Comparison of ENCODE assay signal across 29 mouse cellular contexts in the genomic region with DNA sequence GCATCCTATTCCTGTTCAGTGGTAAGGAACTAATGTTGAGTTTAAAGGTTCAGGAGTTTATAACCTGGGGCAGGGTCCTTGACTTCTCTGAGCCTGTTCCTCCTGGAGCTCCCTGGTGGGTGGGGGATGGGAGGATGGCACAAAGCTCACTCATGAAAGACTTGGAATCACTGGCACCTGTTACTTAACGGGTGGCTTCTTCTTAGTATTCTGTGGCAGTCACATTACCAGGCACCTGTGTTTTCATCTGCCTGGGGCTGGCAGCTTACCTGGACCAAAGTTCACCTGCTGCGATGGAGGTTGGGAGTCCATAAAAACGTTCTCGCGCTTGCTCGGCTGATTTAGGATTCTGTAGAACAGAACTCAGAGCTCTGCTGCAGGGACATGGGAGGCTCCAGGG. TPM values are rescaled to one million over a fixed set of nuclear protein-coding genes. Genes with fewer than 3 reads are reported as not detected.
DNase-seq lines count a peak whose midpoint lies in the region; ATAC-seq and TF ChIP-seq lines count a peak whose summit lies in the region.
"Had no signal": no experiment of that assay in that cellular context is flagged by ENCODE, and none has a peak within 500 bp of the region (broad histone marks: within the 10 kb centered on the region; RNA-seq: fewer than 3 reads in every experiment).

No protein-coding gene starts in this region.

- H3K4me1 ChIP-seq in kidney, embryonic 14.5 days (ENCODE audit: control insufficient read depth, insufficient read depth, low read length) = no peaks in the 10 kb centered on the region
- no peaks in the 10 kb centered on the region for H3K4me1 ChIP-seq in liver, adult 2 months (ENCODE audit: control insufficient read depth, insufficient read depth, low read length)
- H3K4me1 ChIP-seq in liver, embryonic 12.5 days = no peaks in the 10 kb centered on the region
- H3K4me1 ChIP-seq: forebrain, embryonic 12.5 days; forebrain, embryonic 15.5 days; heart, embryonic 12.5 days; heart, embryonic 15.5 days; hindbrain, embryonic 13.5 days had no signal

- no peak overlapping the region for H3K4me2 ChIP-seq in kidney, embryonic 14.5 days (replicated peaks; ENCODE audit: low read depth, low read length)
- no peak overlapping the region for H3K4me2 ChIP-seq in liver, embryonic 12.5 days
- H3K4me2 ChIP-seq: embryonic facial prominence, embryonic 13.5 days; forebrain, embryonic 12.5 days; forebrain, embryonic 15.5 days; heart, embryonic 12.5 days; heart, embryonic 15.5 days; hindbrain, embryonic 13.5 days had no signal

- H3K27ac ChIP-seq in kidney, embryonic 14.5 days (ENCODE audit: low read depth, low read length) = no peak overlapping the region
- no peak overlapping the region for H3K27ac ChIP-seq in liver, adult 2 months (replicated peaks; ENCODE audit: insufficient read depth, low read depth, low read length)
- no peak overlapping the region for H3K27ac ChIP-seq in liver, embryonic 12.5 days
- H3K27ac ChIP-seq: embryonic facial prominence, embryonic 10.5 days; embryonic facial prominence, embryonic 13.5 days; forebrain, embryonic 12.5 days; forebrain, embryonic 15.5 days; heart, embryonic 15.5 days; hindbrain, embryonic 10.5 days; hindbrain, embryonic 13.5 days had no signal

- no peak for TF ChIP-seq CTCF in liver, adult 2 months (IDR thresholded peaks at IDR 0.05; ENCODE audit: low read depth, low read length)

- H3K36me3 ChIP-seq in kidney, embryonic 14.5 days (ENCODE audit: control insufficient read depth, insufficient read depth, low read length) = no peaks in the 10 kb centered on the region
- H3K36me3 ChIP-seq in liver, adult 2 months (ENCODE audit: control insufficient read depth, insufficient read depth, low read length) = no peaks in the 10 kb centered on the region
- H3K36me3 ChIP-seq in liver, embryonic 12.5 days = no peaks in the 10 kb centered on the region
- H3K36me3 ChIP-seq: embryonic facial prominence, embryonic 10.5 days; embryonic facial prominence, embryonic 13.5 days; forebrain, embryonic 12.5 days; forebrain, embryonic 15.5 days; heart, embryonic 12.5 days; heart, embryonic 15.5 days; hindbrain, embryonic 10.5 days; hindbrain, embryonic 13.5 days had no signal

- ATAC-seq in kidney, embryonic 14.5 days (ENCODE audit: low FRiP score, low TSS enrichment) = no peak
- no peak for ATAC-seq in liver, embryonic 12.5 days
- ATAC-seq: CD4-positive, CD25-positive, alpha-beta regulatory T cell, adult 4 months; forebrain, embryonic 15.5 days had no signal

- H3K79me2 ChIP-seq in liver, adult 2 months (ENCODE audit: control insufficient read depth, insufficient read depth, low read length) = no peaks in the 10 kb centered on the region

- H3K9me3 ChIP-seq in kidney, embryonic 14.5 days (ENCODE audit: control insufficient read depth, low read length) = no peaks in the 10 kb centered on the region
- H3K9me3 ChIP-seq in liver, embryonic 12.5 days (replicated peaks) = no peaks in the 10 kb centered on the region
- H3K9me3 ChIP-seq: embryonic facial prominence, embryonic 10.5 days; embryonic facial prominence, embryonic 13.5 days; forebrain, embryonic 12.5 days; forebrain, embryonic 15.5 days; heart, embryonic 12.5 days; heart, embryonic 15.5 days; hindbrain, embryonic 10.5 days; hindbrain, embryonic 13.5 days had no signal

- 77% methylated on average over 6 of the region's 6 CpGs for WGBS in kidney, embryonic 14.5 days
- 34% methylated on average over 6 of the region's 6 CpGs for WGBS in liver, adult 2 months
- 75% methylated on average over 6 of the region's 6 CpGs for WGBS in liver, embryonic 12.5 days (ENCODE audit: insufficient replicate concordance)

- no peaks in the 10 kb centered on the region for H3K27me3 ChIP-seq in kidney, embryonic 14.5 days (ENCODE audit: control insufficient read depth, insufficient read depth, low read length)
- no peaks in the 10 kb centered on the region for H3K27me3 ChIP-seq in liver, adult 2 months (ENCODE audit: control insufficient read depth, insufficient read depth, low read length)
- no peaks in the 10 kb centered on the region for H3K27me3 ChIP-seq in liver, embryonic 12.5 days (replicated peaks)
- H3K27me3 ChIP-seq: embryonic facial prominence, embryonic 13.5 days; forebrain, embryonic 15.5 days; heart, embryonic 12.5 days; heart, embryonic 15.5 days; hindbrain, embryonic 13.5 days had no signal

- DNase-seq in kidney, adult 18-20 months = peak; percentile 34
- DNase-seq in liver, adult 2 months (ENCODE audit: extremely low read depth, low read depth, low spot score) = peak; percentile 4
- peak; percentile 16 for DNase-seq in kidney, postnatal 14 days
- DNase-seq in kidney, postnatal 4 days = peak; percentile 27 to 43
- no peak for DNase-seq in gastrocnemius, postnatal 25 days
- no peak for DNase-seq in frontal cortex, postnatal 14 days (ENCODE audit: low spot score in 2 of 2)
- DNase-seq: adrenal gland, adult 2 months; adrenal gland, postnatal 14 days; cerebellum, adult 11-12 months; cerebellum, adult 8-10 months; cerebellum, postnatal 10 days; cerebellum, postnatal 36 days; embryo, embryonic 11 days; gastrocnemius, postnatal 10 days; heart, adult 11 months; heart, postnatal 10 days; heart, postnatal 36 days had no signal

- no peak overlapping the region for H3K4me3 ChIP-seq in kidney, embryonic 14.5 days (ENCODE audit: low read length)
- H3K4me3 ChIP-seq in liver, adult 2 months (ENCODE audit: insufficient read depth, low read depth, low read length) = no peak overlapping the region
- no peak overlapping the region for H3K4me3 ChIP-seq in liver, embryonic 12.5 days
- H3K4me3 ChIP-seq: embryonic facial prominence, embryonic 10.5 days; embryonic facial prominence, embryonic 13.5 days; erythroblast, embryonic 14.5 days; forebrain, embryonic 12.5 days; forebrain, embryonic 15.5 days; heart, embryonic 12.5 days; heart, embryonic 15.5 days; hindbrain, embryonic 10.5 days; hindbrain, embryonic 13.5 days had no signal

- H3K9ac ChIP-seq in kidney, embryonic 14.5 days (ENCODE audit: low read depth, low read length) = no peak overlapping the region
- H3K9ac ChIP-seq in liver, adult 2 months (ENCODE audit: low read depth, low read length) = no peak overlapping the region
- H3K9ac ChIP-seq in liver, embryonic 12.5 days = no peak overlapping the region
- H3K9ac ChIP-seq: embryonic facial prominence, embryonic 13.5 days; forebrain, embryonic 12.5 days; forebrain, embryonic 15.5 days; heart, embryonic 12.5 days; heart, embryonic 15.5 days; hindbrain, embryonic 13.5 days had no signal

- no peak for TF ChIP-seq POLR2A in liver, adult 2 months (IDR thresholded peaks at IDR 0.05; ENCODE audit: extremely low read depth, insufficient read depth, low read length)

RNA-seq across cellular contexts. Expression of a gene that starts 39.5 kb away (rescaled TPM):
- polyA plus RNA-seq in kidney, embryonic 14.5 days (2014; fragmentation: Nextera tagmentation; extraction: Ambion mirVana) = 5.6 and 5.8 TPM in 2 replicates
- total RNA-seq in liver, adult 2 months (2014; rRNA removed) = 0.09 and 0.60 TPM in 2 replicates
- polyA plus RNA-seq in liver, adult 2 months (2012; rRNA removed) = 1.2 and 1.4 TPM in 2 replicates
- polyA plus RNA-seq in liver, embryonic 12.5 days (2016; fragmentation: Nextera tagmentation; extraction: Ambion mirVana) = 1.3 and 1.4 TPM in 2 replicates
- under 1 TPM; 0.29 to 0.54 TPM for total RNA-seq in gastrocnemius, postnatal 25 days (2021)
- polyA plus RNA-seq: CD4-positive, CD25-positive, alpha-beta regulatory T cell, adult 4 months had no signal

Comparison
In these comparisons a context has a peak if more than half of its experiments do, and no peak if none do; other contexts are left out.
1. DNase-seq: peak in kidney, adult 18-20 months (single experiment), liver, adult 2 months (single experiment), kidney, postnatal 14 days (single experiment) and kidney, postnatal 4 days (2 of 2); none in gastrocnemius, postnatal 25 days (single experiment) and frontal cortex, postnatal 14 days (0 of 2).